Mouse (Mus musculus) liver, adult 2 months (tissue): Measurements from ENCODE around the gene Msx2. TPM values are rescaled to one million over a fixed set of nuclear protein-coding genes. Genes with fewer than 3 reads are reported as not detected.
A peak's percentile ranks its signal among the peaks of the same experiment; 100 is the strongest.

ENCODE experiments used
- DNase-seq: peaks from one replicate; pipeline ENCODE4 v3.0.0-alpha.2; 2011; ENCODE audit warnings: low read depth, low spot score; ENCODE audit errors: extremely low read depth
- H3K27ac ChIP-seq: fragments of 200-500 bp; replicated peaks from 2 replicates; pipeline ENCODE4 v1.5.1; 2012; ENCODE audit warnings: low read depth, mild to moderate bottlenecking, control low read depth, inconsistent platforms, low read length; ENCODE audit not compliant: insufficient read depth
- H3K27me3 ChIP-seq: fragments of 200-500 bp; 2 replicates; pipeline ENCODE4 v1.6.1; 2012; ENCODE audit warnings: mild to moderate bottlenecking, moderate library complexity, low read length, inconsistent platforms; ENCODE audit not compliant: control insufficient read depth, insufficient read depth
- H3K36me3 ChIP-seq: fragments of 200-500 bp; 2 replicates; pipeline ENCODE4 v1.6.1; 2012; ENCODE audit warnings: low read length, inconsistent platforms; ENCODE audit not compliant: control insufficient read depth, insufficient read depth
- H3K4me1 ChIP-seq: fragments of 200-500 bp; 2 replicates; pipeline ENCODE4 v1.6.1; 2011; ENCODE audit warnings: low read length; ENCODE audit not compliant: control insufficient read depth, insufficient read depth
- H3K4me3 ChIP-seq: fragments of 200-500 bp; 2 replicates; pipeline ENCODE4 v1.5.1; 2011; ENCODE audit warnings: low read depth, mild to moderate bottlenecking, control low read depth, low read length, moderate library complexity; ENCODE audit not compliant: insufficient read depth
- H3K79me2 ChIP-seq: fragments of 200-500 bp; 2 replicates; pipeline ENCODE4 v1.6.1; 2012; ENCODE audit warnings: inconsistent platforms, mild to moderate bottlenecking, low read length, moderate library complexity; ENCODE audit not compliant: control insufficient read depth, insufficient read depth
- H3K9ac ChIP-seq: fragments of 200-500 bp; 2 replicates; pipeline ENCODE4 v1.6.1; 2012; ENCODE audit warnings: low read depth, mild to moderate bottlenecking, control low read depth, inconsistent platforms, low read length
- CTCF ChIP-seq: fragments of 200-500 bp; IDR thresholded peaks from 2 replicates; pipeline ENCODE4 v1.5.1; 2011; ENCODE audit warnings: low read depth, low read length, control low read depth
- POLR2A ChIP-seq: fragments of 200-500 bp; IDR thresholded peaks from 2 replicates; pipeline ENCODE4 v1.6.1; 2011; ENCODE audit warnings: low read length, control low read depth; ENCODE audit not compliant: insufficient read depth; ENCODE audit errors: extremely low read depth
- WGBS: fragments of 180-500 bp; shearing (Covaris S2); methylation state at CpG from one replicate; pipeline ENCODE4 v1.1.7; 2018; 5-methylcytosine and 5-hydroxymethylcytosine counted together
- polyA plus RNA-seq: library from polyadenylated mRNA; depleted of rRNA; stranded (reverse); fragments of >200 nt; gene quantifications from 2 replicates; pipeline ENCODE4 v1.2.3, GENCODE M21; 2012; rRNA removed
- total RNA-seq: library from RNA; depleted of rRNA; stranded (reverse); fragments of >200 nt; gene quantifications from 2 replicates; pipeline ENCODE4 v1.2.3, GENCODE M21; 2014; rRNA removed

Gene Msx2
- total RNA-seq (0.07 TPM in 1 of 2 replicates, not detected in the other), polyA plus RNA-seq (not detected in 2 replicates)

- Histone ChIP-seq H3K4me3 (peak within 1 kb of the TSS; percentile 11; the same call in 1 of the 2 replicates), H3K79me2 (no peaks in the 10 kb centered on the region), H3K27ac (no peak within 1 kb of the TSS), H3K4me1 (no peaks in the 10 kb centered on the region), H3K9ac (no peak within 1 kb of the TSS), H3K27me3 (peaks cover 19% of the 10 kb centered on the region), H3K36me3 (no peaks in the 10 kb centered on the region)
- under 1% methylated on average over 38 of the region's 38 CpGs for WGBS
- TF ChIP-seq CTCF (no peak), POLR2A (no peak)
- no peak for DNase-seq
Observed at GRCm38 (mm10) chr13:53472614-53473124, at the start of gene Msx2. Gene Msx2, minus strand, starts transcription at chr13:53473074.

- Histone ChIP-seq H3K27ac (no peak overlapping the region), H3K36me3 (no peaks in the 10 kb centered on the region), H3K9ac (no peak overlapping the region), H3K4me3 (no peak overlapping the region), H3K27me3 (no peaks in the 10 kb centered on the region), H3K4me1 (no peaks in the 10 kb centered on the region), H3K79me2 (no peaks in the 10 kb centered on the region)
- 80% methylated on average over 3 of the region's 3 CpGs for WGBS
- TF ChIP-seq POLR2A (no peak), CTCF (no peak)
- no peak for DNase-seq
Observed at GRCm38 (mm10) chr13:53521468-53521867, 48.6 kb upstream of the Msx2 start.

GRCm38 (mm10) chr13:53520343-53520937 lies 47.6 kb upstream of the Msx2 start:
- DNase-seq: no peak
- Histone ChIP-seq H3K4me1 (no peaks in the 10 kb centered on the region), H3K27ac (no peak overlapping the region), H3K79me2 (no peaks in the 10 kb centered on the region), H3K27me3 (no peaks in the 10 kb centered on the region), H3K4me3 (no peak overlapping the region), H3K9ac (no peak overlapping the region), H3K36me3 (no peaks in the 10 kb centered on the region)
- TF ChIP-seq POLR2A (no peak), CTCF (no peak)
- 65% methylated on average over 12 of the region's 12 CpGs for WGBS

GRCm38 (mm10) chr13:53519727-53520126 lies 46.9 kb upstream of the Msx2 start:
- Histone ChIP-seq H3K4me1 (no peaks in the 10 kb centered on the region), H3K9ac (no peak overlapping the region), H3K36me3 (no peaks in the 10 kb centered on the region), H3K79me2 (no peaks in the 10 kb centered on the region), H3K27me3 (no peaks in the 10 kb centered on the region), H3K4me3 (no peak overlapping the region), H3K27ac (no peak overlapping the region)
- 68% methylated on average over 8 of the region's 8 CpGs for WGBS
- TF ChIP-seq POLR2A: no peak
- no peak for TF ChIP-seq CTCF
- no peak for DNase-seq

- 71% methylated on average over 4 of the region's 4 CpGs for WGBS
- no peak overlapping the region for H3K4me3 ChIP-seq
- TF ChIP-seq POLR2A (no peak), CTCF (no peak)
- H3K79me2 ChIP-seq: no peaks in the 10 kb centered on the region
- no peak overlapping the region for H3K27ac ChIP-seq
- no peaks in the 10 kb centered on the region for H3K27me3 ChIP-seq
- no peak overlapping the region for H3K9ac ChIP-seq
- no peaks in the 10 kb centered on the region for H3K36me3 ChIP-seq
- DNase-seq: no peak
- no peaks in the 10 kb centered on the region for H3K4me1 ChIP-seq
Observed at GRCm38 (mm10) chr13:53518306-53518705, 45.4 kb upstream of the Msx2 start.

GRCm38 (mm10) chr13:53514574-53514973 lies 41.7 kb upstream of the Msx2 start:
- Histone ChIP-seq H3K9ac (no peak overlapping the region), H3K4me3 (no peak overlapping the region), H3K27me3 (no peaks in the 10 kb centered on the region), H3K79me2 (no peaks in the 10 kb centered on the region), H3K36me3 (no peaks in the 10 kb centered on the region), H3K27ac (no peak overlapping the region), H3K4me1 (no peaks in the 10 kb centered on the region)
- no peak for DNase-seq
- no peak for TF ChIP-seq POLR2A
- no peak for TF ChIP-seq CTCF
